Mouse (Mus musculus): Measurements from ENCODE around the gene Gm10563.

GRCm38 (mm10) chr4:155591012-155591719, 54.0 kb downstream of the Gm10563 start:
- no peak for TF ChIP-seq POLR2A (IDR thresholded peaks at IDR 0.05; ENCODE audit: insufficient read depth, low read depth, low read length)
- no peak for TF ChIP-seq EP300 (IDR thresholded peaks at IDR 0.05; ENCODE audit: insufficient read depth, low read depth, low read length)
- TF ChIP-seq CTCF (IDR thresholded peaks at IDR 0.05), result no peak
